Mouse (Mus musculus) liver, postnatal 0 days (tissue): ENCODE data around the gene Ncaph2. TPM values are rescaled to one million over a fixed set of nuclear protein-coding genes. Genes with fewer than 3 reads are reported as not detected.
A peak's percentile ranks its signal among the peaks of the same experiment; 100 is the strongest.

Experiments used
- ATAC-seq: fragments of 200-750 bp; cut with Nextera tagmentation; 2 replicates; pipeline ENCODE4 v1.8.0; 2017; ENCODE audit warnings: mild to moderate bottlenecking, moderate library complexity
- DNase-seq: peaks from one replicate; pipeline ENCODE4 v3.0.0-alpha.2; 2016
- H3K27ac ChIP-seq: fragments of 300-500 bp; sonication (generic); 2 replicates; pipeline ENCODE4 v1.5.1; 2014; ENCODE audit warnings: antibody characterized with exemption, moderate library complexity, mild to moderate bottlenecking, low read depth
- H3K27me3 ChIP-seq: fragments of 300-500 bp; sonication (generic); 2 replicates; pipeline ENCODE4 v1.6.1; 2014; ENCODE audit warnings: low read length, control low read depth, mixed read lengths; ENCODE audit not compliant: insufficient read depth
- H3K36me3 ChIP-seq: fragments of 300-500 bp; sonication (generic); replicated peaks from 2 replicates; pipeline ENCODE4 v1.6.1; 2014; ENCODE audit warnings: mild to moderate bottlenecking, control low read depth, low read length, moderate library complexity, mixed read lengths; ENCODE audit not compliant: insufficient read depth
- H3K4me1 ChIP-seq: fragments of 300-500 bp; sonication (generic); 2 replicates; pipeline ENCODE4 v1.6.1; 2014; ENCODE audit warnings: antibody characterized with exemption, mild to moderate bottlenecking, control low read depth; ENCODE audit not compliant: insufficient read depth
- H3K4me2 ChIP-seq: fragments of 300-500 bp; sonication (generic); 2 replicates; pipeline ENCODE4 v1.6.1; 2014; ENCODE audit warnings: low read depth, mild to moderate bottlenecking, low read length, moderate library complexity, mixed read lengths
- H3K4me3 ChIP-seq: fragments of 300-500 bp; sonication (generic); 2 replicates; pipeline ENCODE4 v1.5.1; 2014; ENCODE audit warnings: low read depth, low read length
- H3K9ac ChIP-seq: fragments of 300-500 bp; sonication (generic); replicated peaks from 2 replicates; pipeline ENCODE4 v1.6.1; 2014; ENCODE audit warnings: mild to moderate bottlenecking, moderate library complexity
- H3K9me3 ChIP-seq: fragments of 300-500 bp; sonication (generic); 2 replicates; pipeline ENCODE4 v1.6.1; 2016; ENCODE audit warnings: mild to moderate bottlenecking, control low read depth, low read length, mixed read lengths
- CTCF ChIP-seq: sonication (generic); IDR thresholded peaks from 2 replicates; pipeline ENCODE4 v1.5.1; 2016; ENCODE audit warnings: antibody characterized with exemption, low read depth
- EP300 ChIP-seq: IDR thresholded peaks from 2 replicates; pipeline ENCODE4 v1.6.1; 2016; ENCODE audit warnings: antibody characterized with exemption, low read depth, mild to moderate bottlenecking
- WGBS: fragments of 180-500 bp; shearing (Covaris S2); extraction: QIAGEN DNeasy Blood & Tissue Kit; methylation state at CpG from one replicate; pipeline ENCODE4 v1.1.7; 2014; ENCODE audit not compliant: insufficient replicate concordance; 5-methylcytosine and 5-hydroxymethylcytosine counted together
- polyA plus RNA-seq: library from polyadenylated mRNA; unstranded; fragments of >200 nt; fragmentation: Nextera tagmentation; extraction: Ambion mirVana; gene quantifications from 2 replicates; pipeline ENCODE4 v1.2.1, GENCODE M21; 2015

Gene Ncaph2
- polyA plus RNA-seq = 59.4 and 59.8 TPM in 2 replicates

DNA sequence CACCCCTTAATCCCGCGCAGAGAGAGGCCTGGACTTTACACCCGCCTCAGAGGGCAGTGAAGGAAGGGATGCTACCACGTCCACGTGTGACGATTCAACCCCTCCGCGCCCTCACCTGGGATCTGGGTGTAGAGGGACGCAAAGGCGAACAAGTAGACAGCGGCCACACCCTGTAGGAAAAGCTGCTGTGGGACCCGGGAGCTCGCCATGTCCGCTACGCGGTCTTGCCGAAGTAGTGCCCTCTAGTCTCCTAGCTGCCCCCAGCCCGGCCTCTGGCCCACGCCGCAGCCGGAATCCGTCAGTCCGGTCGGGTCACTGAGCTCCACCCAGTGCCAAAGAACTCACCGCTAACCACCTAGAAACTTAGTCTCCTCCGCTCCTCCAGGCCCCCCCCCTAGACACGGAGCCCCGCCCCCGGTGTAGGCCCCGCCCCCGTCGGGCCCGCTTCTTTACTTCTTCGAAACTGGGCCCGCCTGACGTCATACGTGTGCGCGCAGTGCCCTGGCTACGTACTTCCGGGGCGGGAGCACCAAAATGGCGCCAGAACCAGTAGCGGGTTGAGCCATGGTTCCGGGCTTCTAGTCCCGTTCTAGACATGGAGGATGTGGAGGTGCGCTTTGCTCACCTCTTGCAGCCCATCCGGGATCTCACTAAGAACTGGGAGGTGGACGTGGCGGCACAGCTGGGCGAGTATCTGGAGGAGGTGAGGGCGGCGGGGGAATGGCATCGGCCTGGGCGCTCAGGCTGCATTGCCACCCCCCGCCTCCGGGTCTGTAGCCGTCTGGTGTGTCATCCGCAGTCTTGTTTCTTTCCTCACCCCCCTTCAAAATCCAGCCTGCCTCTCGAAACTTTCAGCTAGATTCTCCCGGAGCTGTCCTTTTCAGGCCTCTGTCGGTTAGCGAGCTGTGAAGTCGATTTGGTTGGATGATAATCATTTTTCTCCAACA lies at the start of gene Ncaph2, which contains the start of gene Lmf2:
Ncaph2 (plus strand) TSS at position 479 of the 947 bp plus-strand sequence.
Lmf2 (minus strand) TSS at position 419 of the 947 bp plus-strand sequence.
- Histone ChIP-seq H3K4me1 (peaks cover 21% of the 10 kb centered on the region), H3K27ac (peak within 1 kb of the TSS; percentile 84), H3K4me3 (peak within 1 kb of the TSS; percentile 91), H3K27me3 (no peaks in the 10 kb centered on the region), H3K9ac (peak within 1 kb of the TSS; percentile 81), H3K36me3 (peaks cover 42% of the 10 kb centered on the region), H3K4me2 (peak within 1 kb of the TSS; percentile 83), H3K9me3 (no peaks in the 10 kb centered on the region)
- ATAC-seq = peak; percentile 94
- DNase-seq = peak; percentile 98
- TF ChIP-seq CTCF (0 out of 2 replicates have a peak, but pooled peaks have one; percentile 7), EP300 (peak; percentile 71; the same call in 1 of the 2 replicates)
- under 1% methylated on average over 64 of the region's 64 CpGs for WGBS

- no peak overlapping the region for H3K27ac ChIP-seq
- no peak overlapping the region for H3K9ac ChIP-seq
- no peak for TF ChIP-seq CTCF
- TF ChIP-seq EP300 = no peak
- peaks cover 55% of the 10 kb centered on the region for H3K36me3 ChIP-seq
- DNase-seq (no peak), ATAC-seq (no peak)
- H3K4me2 ChIP-seq = no peak overlapping the region
- H3K9me3 ChIP-seq = no peaks in the 10 kb centered on the region
- no peak overlapping the region for H3K4me3 ChIP-seq
- H3K27me3 ChIP-seq = no peaks in the 10 kb centered on the region
- 82% methylated on average over 1 of the region's 1 CpGs for WGBS
- H3K4me1 ChIP-seq = peaks cover 10% of the 10 kb centered on the region
Observed at GRCm38 (mm10) chr15:89305966-89306365, 49.6 kb upstream of the Ncaph2 start.

GRCm38 (mm10) chr15:89307461-89307860 lies 48.1 kb upstream of the Ncaph2 start:
- WGBS = 85% methylated on average over 13 of the region's 13 CpGs
- no peak overlapping the region for H3K4me3 ChIP-seq
- peaks cover 42% of the 10 kb centered on the region for H3K36me3 ChIP-seq
- H3K27ac ChIP-seq = no peak overlapping the region
- TF ChIP-seq CTCF = no peak
- no peak for TF ChIP-seq EP300
- no peak overlapping the region for H3K4me2 ChIP-seq
- ATAC-seq = no peak
- no peaks in the 10 kb centered on the region for H3K27me3 ChIP-seq
- peaks cover 10% of the 10 kb centered on the region for H3K4me1 ChIP-seq
- DNase-seq = no peak
- no peak overlapping the region for H3K9ac ChIP-seq
- H3K9me3 ChIP-seq = no peaks in the 10 kb centered on the region

GRCm38 (mm10) chr15:89308406-89309139 lies 46.9 kb upstream of the Ncaph2 start:
- Histone ChIP-seq H3K9me3 (no peaks in the 10 kb centered on the region), H3K9ac (no peak overlapping the region), H3K27me3 (no peaks in the 10 kb centered on the region), H3K4me1 (peaks cover 16% of the 10 kb centered on the region), H3K4me2 (no peak overlapping the region), H3K27ac (no peak overlapping the region), H3K4me3 (no peak overlapping the region), H3K36me3 (peaks cover 33% of the 10 kb centered on the region)
- TF ChIP-seq EP300 (no peak), CTCF (no peak)
- ATAC-seq (no peak), DNase-seq (no peak)
- 76% methylated on average over 7 of the region's 7 CpGs for WGBS

DNA sequence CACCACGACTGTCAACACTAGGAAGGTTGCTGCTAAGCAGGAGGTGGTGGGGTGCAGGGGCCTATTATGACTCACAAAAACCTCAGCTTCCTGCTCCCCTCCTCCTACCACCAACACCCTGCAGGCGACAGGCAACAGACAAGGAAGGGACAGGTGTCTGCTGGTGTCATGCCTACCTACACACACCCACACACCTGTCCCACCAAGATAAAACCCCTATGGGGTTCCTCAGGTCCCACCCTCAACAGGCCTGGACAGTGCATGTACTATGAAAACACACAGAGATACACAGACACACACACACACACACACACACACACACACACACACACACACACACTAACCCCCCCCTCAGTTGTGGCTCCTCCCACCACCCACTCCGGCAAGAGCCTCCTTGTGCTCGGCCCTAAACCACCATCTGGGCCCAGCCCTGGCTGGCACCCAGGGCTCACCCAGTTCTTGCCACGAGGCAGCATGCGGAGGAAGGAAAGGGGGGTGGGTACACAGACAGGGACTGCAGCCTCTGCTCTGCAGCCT lies 45.5 kb upstream of the Ncaph2 start:
- Histone ChIP-seq H3K27ac (0 out of 2 replicates have a peak overlapping the region, but pooled peaks have one; percentile 16), H3K4me2 (no peak overlapping the region), H3K27me3 (no peaks in the 10 kb centered on the region), H3K36me3 (peaks cover 19% of the 10 kb centered on the region), H3K9me3 (no peaks in the 10 kb centered on the region), H3K9ac (peak overlapping the region; percentile 41), H3K4me1 (peaks cover 24% of the 10 kb centered on the region), H3K4me3 (no peak overlapping the region)
- WGBS = 19% methylated on average over 6 of the region's 6 CpGs
- TF ChIP-seq CTCF = no peak
- no peak for TF ChIP-seq EP300
- ATAC-seq (peak; percentile 8; the same call in 1 of the 2 replicates), DNase-seq (no peak)

DNA sequence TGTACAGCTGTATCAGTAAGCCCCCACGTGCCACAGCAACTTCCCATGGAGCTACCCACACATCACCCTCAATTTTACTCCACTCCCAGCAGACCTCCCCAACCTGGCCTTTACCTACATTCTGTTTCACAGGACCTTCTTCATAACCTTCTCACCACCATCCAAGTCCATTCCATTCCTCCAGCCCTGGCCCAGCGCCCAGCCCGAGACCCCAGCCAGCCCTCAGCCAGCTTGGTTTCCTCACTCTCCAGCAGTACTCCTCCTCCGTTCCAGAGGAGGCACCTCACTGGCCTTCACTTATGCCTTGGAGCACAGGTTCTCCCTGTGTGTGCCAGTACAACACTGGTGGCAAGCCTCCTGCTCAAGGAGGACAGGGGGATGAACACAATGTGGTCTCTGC lies 42.2 kb upstream of the Ncaph2 start:
- ATAC-seq = no peak
- Histone ChIP-seq H3K27ac (no peak overlapping the region), H3K4me1 (peaks cover 31% of the 10 kb centered on the region), H3K4me3 (no peak overlapping the region), H3K36me3 (no peaks in the 10 kb centered on the region), H3K4me2 (0 out of 2 replicates have a peak overlapping the region, but pooled peaks have one; percentile 71), H3K27me3 (no peaks in the 10 kb centered on the region), H3K9ac (no peak overlapping the region), H3K9me3 (no peaks in the 10 kb centered on the region)
- WGBS = 78% methylated on average over 4 of the region's 4 CpGs
- no peak for TF ChIP-seq CTCF
- TF ChIP-seq EP300 = no peak
- peak; percentile 13 for DNase-seq
